ENCODE assay signal across 8 mouse cellular contexts in the genomic region with DNA sequence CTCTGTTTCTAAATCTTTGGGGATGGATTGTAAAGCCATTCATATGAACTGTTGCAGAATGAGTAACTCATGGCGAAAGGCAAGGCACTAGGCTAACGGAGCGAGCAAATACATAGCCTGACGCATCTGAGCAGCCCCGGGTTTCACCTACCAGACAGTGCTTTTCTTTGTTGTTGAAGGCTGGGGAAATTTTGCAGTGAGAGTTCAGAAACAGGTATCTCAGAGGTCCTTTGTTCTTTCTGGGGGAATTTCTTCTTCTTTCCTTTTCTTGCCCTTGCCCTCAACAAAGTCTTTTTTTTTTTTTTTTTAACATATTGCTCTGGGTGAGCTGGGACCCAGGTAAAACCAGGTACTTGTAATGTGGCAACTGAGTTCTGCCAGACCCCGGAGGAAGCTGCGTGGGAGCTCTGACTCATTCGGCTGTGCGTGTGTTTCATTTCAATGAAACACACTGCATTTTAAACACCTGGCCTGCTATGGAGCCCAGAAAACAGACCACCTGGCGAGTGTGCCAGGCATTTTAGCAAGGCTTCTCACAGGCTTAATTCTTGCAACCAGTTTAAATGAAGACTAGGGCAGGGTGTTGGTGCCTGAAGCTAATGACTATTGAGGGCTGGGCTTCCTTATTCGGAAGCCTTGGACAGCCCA. TPM values are rescaled to one million over a fixed set of nuclear protein-coding genes. Genes with fewer than 3 reads are reported as not detected.
DNase-seq lines count a peak whose midpoint lies in the region; ATAC-seq and TF ChIP-seq lines count a peak whose summit lies in the region.

A gene (plus strand): TSS at position 484 of the 648 bp plus-strand sequence.

- H3K4me3 ChIP-seq in layer of hippocampus, adult 2 months, result peak within 1 kb of the TSS; percentile 40
- H3K4me3 ChIP-seq in midbrain, embryonic 13.5 days (replicated peaks), result peak within 1 kb of the TSS; percentile 46

- no peak for DNase-seq in adrenal gland, postnatal 4 days (ENCODE audit: low spot score in 2 of 2)
- no peak for DNase-seq in adrenal gland, adult 2 months
- DNase-seq in right cerebral cortex, adult 2 months (ENCODE audit: low spot score in 2 of 2), result peak; percentile 20 to 22
- no peak for DNase-seq in right cerebral cortex, postnatal 4 days
- DNase-seq in layer of hippocampus, adult 2 months (ENCODE audit: low spot score in 2 of 2), result no peak
- no peak for DNase-seq in urinary bladder, adult 18-20 months (ENCODE audit: low spot score in 2 of 2)
- no peak for DNase-seq in cerebellum, adult 18-20 months

- 59% methylated on average over 11 of the region's 11 CpGs for WGBS in midbrain, embryonic 13.5 days

- H3K4me1 ChIP-seq in midbrain, embryonic 13.5 days (replicated peaks), result peaks cover 9% of the 10 kb centered on the region

- peaks cover 40% of the 10 kb centered on the region for H3K27me3 ChIP-seq in midbrain, embryonic 13.5 days

- no peak for TF ChIP-seq CTCF in layer of hippocampus, adult 2 months (conservative IDR thresholded peaks at IDR 0.05)

- no peaks in the 10 kb centered on the region for H3K9me3 ChIP-seq in midbrain, embryonic 13.5 days

- no peak for ATAC-seq in midbrain, embryonic 13.5 days

- H3K9ac ChIP-seq in midbrain, embryonic 13.5 days (replicated peaks), result peak within 1 kb of the TSS; percentile 68

- H3K27ac ChIP-seq in layer of hippocampus, adult 2 months, result no peak within 1 kb of the TSS
- H3K27ac ChIP-seq in midbrain, embryonic 13.5 days, result no peak within 1 kb of the TSS

- H3K36me3 ChIP-seq in midbrain, embryonic 13.5 days, result no peaks in the 10 kb centered on the region

- H3K4me2 ChIP-seq in midbrain, embryonic 13.5 days (replicated peaks), result peak within 1 kb of the TSS; percentile 85

RNA-seq across cellular contexts. Expression of the gene that starts here (rescaled TPM):
- 100 to 1,000 TPM; 111 to 114 TPM for total RNA-seq in adrenal gland, postnatal 4 days (2021)
- 10 to 100 TPM in 1 of 2 experiments, 1 to 10 TPM in 1; 6.4 to 15.7 TPM for total RNA-seq in adrenal gland, adult 2 months (2021)
- 5.9 and 6.0 TPM in 2 replicates for polyA plus RNA-seq in adrenal gland, adult 2 months (2012; rRNA removed)
- total RNA-seq in layer of hippocampus, adult 2 months (2021), result 10 to 100 TPM; 14.1 to 17.4 TPM
- polyA plus RNA-seq in midbrain, embryonic 13.5 days (2015; fragmentation: Nextera tagmentation; extraction: Ambion mirVana), result 47.0 and 52.0 TPM in 2 replicates

Comparison
In these comparisons a context has a peak if more than half of its experiments do, and no peak if none do; other contexts are left out.
1. RNA of the gene that starts here (total RNA-seq): 111 to 114 TPM in adrenal gland, postnatal 4 days; 14.1 to 17.4 TPM in layer of hippocampus, adult 2 months and 6.4 to 15.7 TPM in adrenal gland, adult 2 months; every median in the first group is over 4 times any median in the second.
2. DNase-seq: peak in right cerebral cortex, adult 2 months (2 of 2); none in adrenal gland, postnatal 4 days (0 of 2), adrenal gland, adult 2 months (single experiment), right cerebral cortex, postnatal 4 days (single experiment), layer of hippocampus, adult 2 months (0 of 2), urinary bladder, adult 18-20 months (0 of 2) and cerebellum, adult 18-20 months (0 of 2).